Mouse (Mus musculus) myocyte (in vitro differentiated cells): ENCODE results near the gene Layn.

ENCODE experiments used
- CEBPB ChIP-seq: IDR thresholded peaks from 2 replicates; pipeline ENCODE4 v1.6.1; 2011; ENCODE audit warnings: mild to moderate bottlenecking, moderate library complexity; ENCODE audit not compliant: poor library complexity, insufficient read depth, severe bottlenecking
- POLR2A ChIP-seq: IDR thresholded peaks from one replicate; pipeline ENCODE4 v1.6.1; 2011; ENCODE audit warnings: low read depth, mild to moderate bottlenecking, control low read depth, moderate library complexity; ENCODE audit not compliant: insufficient read length
- POLR2AphosphoS2 ChIP-seq: IDR thresholded peaks from one replicate; pipeline ENCODE4 v1.6.1; 2011; ENCODE audit warnings: low read depth, control low read depth; ENCODE audit not compliant: insufficient read length
- TCF12 ChIP-seq: IDR thresholded peaks from one replicate; pipeline ENCODE4 v1.6.1; 2011; ENCODE audit warnings: mild to moderate bottlenecking, control low read depth; ENCODE audit not compliant: poor library complexity, insufficient read depth, severe bottlenecking
- USF1 ChIP-seq: IDR thresholded peaks from one replicate; pipeline ENCODE4 v1.6.1; 2011; ENCODE audit warnings: low read depth, mild to moderate bottlenecking, control low read depth, moderate library complexity

- TF ChIP-seq POLR2A: peak; percentile 32
- TF ChIP-seq USF1: no peak
- TF ChIP-seq CEBPB: no peak
- no peak for TF ChIP-seq POLR2AphosphoS2
- no peak for TF ChIP-seq TCF12
Measured at GRCm38 (mm10) chr9:51102963-51103807, 26.3 kb upstream of the Layn start.
